In the genomic region with DNA sequence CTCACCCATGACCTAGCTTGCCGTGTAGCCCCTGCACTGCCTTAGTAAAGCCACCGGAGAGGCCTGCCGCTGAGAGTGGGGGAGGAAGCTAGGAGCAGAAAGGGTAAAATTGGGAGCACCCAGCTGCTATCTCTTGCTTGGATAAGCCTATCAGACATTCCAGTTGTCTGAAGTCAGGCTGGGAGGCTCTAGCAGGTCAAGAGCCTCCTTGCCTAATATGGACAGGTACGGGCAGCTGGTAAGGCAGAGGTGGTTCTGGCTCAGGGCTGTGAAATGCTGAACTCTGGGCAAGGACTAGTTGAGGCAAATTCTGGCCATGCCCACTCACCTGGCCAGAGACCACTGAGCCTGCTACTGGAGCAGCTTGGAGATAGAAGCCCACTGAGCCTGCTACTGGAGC, we compare ENCODE assay signal across 14 mouse cellular contexts. TPM values are rescaled to one million over a fixed set of nuclear protein-coding genes. Genes with fewer than 3 reads are reported as not detected.
DNase-seq lines count a peak whose midpoint lies in the region; ATAC-seq lines count a peak whose summit lies in the region.
"Had no signal": no experiment of that assay in that cellular context is flagged by ENCODE, and none has a peak within 500 bp of the region (broad histone marks: within the 10 kb centered on the region; RNA-seq: fewer than 3 reads in every experiment).

No protein-coding gene starts in this region.

- ATAC-seq in kidney, embryonic 16.5 days (ENCODE audit: low FRiP score, low TSS enrichment): no peak
- peak; percentile 84 for ATAC-seq in heart, embryonic 15.5 days (replicated peaks; ENCODE audit: insufficient number of reproducible peaks, insufficient read depth, low FRiP score, low read depth)
- ATAC-seq: liver, embryonic 12.5 days had no signal

- no peak overlapping the region for H3K9ac ChIP-seq in kidney, embryonic 16.5 days (replicated peaks; ENCODE audit: low read length)
- H3K9ac ChIP-seq in heart, embryonic 15.5 days: peak overlapping the region; percentile 15; the same call in 1 of the 2 replicates
- H3K9ac ChIP-seq: liver, embryonic 12.5 days had no signal

- H3K27ac ChIP-seq in kidney, embryonic 16.5 days (ENCODE audit: low read length): peak overlapping the region; percentile 40
- H3K27ac ChIP-seq in heart, embryonic 15.5 days: peak overlapping the region; percentile 92
- H3K27ac ChIP-seq: hindbrain, embryonic 10.5 days; liver, embryonic 12.5 days had no signal

- no peaks in the 10 kb centered on the region for H3K9me3 ChIP-seq in kidney, embryonic 16.5 days (ENCODE audit: low read length)
- H3K9me3 ChIP-seq in heart, embryonic 15.5 days (replicated peaks): no peaks in the 10 kb centered on the region
- H3K9me3 ChIP-seq: hindbrain, embryonic 10.5 days; liver, embryonic 12.5 days; megakaryocyte, embryonic 14.5 days had no signal

- peaks cover 58% of the 10 kb centered on the region for H3K4me1 ChIP-seq in kidney, embryonic 16.5 days (ENCODE audit: insufficient read depth, low read length)
- H3K4me1 ChIP-seq in heart, embryonic 15.5 days (replicated peaks): peaks cover 92% of the 10 kb centered on the region
- H3K4me1 ChIP-seq: megakaryocyte, embryonic 14.5 days had no signal

- H3K4me3 ChIP-seq in kidney, embryonic 16.5 days (ENCODE audit: low read length): no peak overlapping the region
- no peak overlapping the region for H3K4me3 ChIP-seq in heart, embryonic 15.5 days
- H3K4me3 ChIP-seq: erythroblast, embryonic 14.5 days; hindbrain, embryonic 10.5 days; liver, embryonic 12.5 days; megakaryocyte, embryonic 14.5 days had no signal

- no peak overlapping the region for H3K4me2 ChIP-seq in kidney, embryonic 16.5 days (replicated peaks; ENCODE audit: low read depth, low read length)
- peak overlapping the region; percentile 6; the same call in 1 of the 2 replicates for H3K4me2 ChIP-seq in heart, embryonic 15.5 days
- H3K4me2 ChIP-seq: liver, embryonic 12.5 days had no signal

- H3K27me3 ChIP-seq in kidney, embryonic 16.5 days (ENCODE audit: insufficient read depth, low read length): no peaks in the 10 kb centered on the region
- no peaks in the 10 kb centered on the region for H3K27me3 ChIP-seq in heart, embryonic 15.5 days
- H3K27me3 ChIP-seq: liver, embryonic 12.5 days had no signal

- no peak for DNase-seq in kidney, postnatal 14 days
- peak; percentile 54 to 69 for DNase-seq in heart, adult 9 months (ENCODE audit: low spot score in 2 of 2)
- DNase-seq in lung, postnatal 25 days (ENCODE audit: low spot score): peak; percentile 63
- no peak for DNase-seq in yolk sac, embryonic 10.5 days (ENCODE audit: low spot score)
- no peak for DNase-seq in embryo, embryonic 11 days
- DNase-seq: cerebellum, adult 11 months; kidney, adult 11 months; right cerebral cortex, postnatal 25 days had no signal

- WGBS in kidney, embryonic 16.5 days: 59% methylated on average over 4 of the region's 4 CpGs
- WGBS in heart, embryonic 15.5 days: 21% methylated on average over 4 of the region's 4 CpGs

- no peaks in the 10 kb centered on the region for H3K36me3 ChIP-seq in kidney, embryonic 16.5 days (ENCODE audit: insufficient read depth, low read length)
- H3K36me3 ChIP-seq in heart, embryonic 15.5 days: peaks cover 14% of the 10 kb centered on the region
- H3K36me3 ChIP-seq: hindbrain, embryonic 10.5 days; liver, embryonic 12.5 days had no signal

RNA-seq across cellular contexts. Expression of gene Mical2, which starts 51.2 kb away (rescaled TPM):
- 7.9 and 8.3 TPM in 2 replicates for polyA plus RNA-seq in kidney, embryonic 16.5 days (2015; fragmentation: Nextera tagmentation; extraction: Ambion mirVana)
- polyA plus RNA-seq in heart, embryonic 15.5 days (2015; fragmentation: Nextera tagmentation; extraction: Ambion mirVana): 132 and 134 TPM in 2 replicates
- polyA plus RNA-seq: erythroblast, embryonic 14.5 days had no signal

Comparison
In these comparisons a context has a peak if more than half of its experiments do, and no peak if none do; other contexts are left out.
1. DNase-seq: peak in heart, adult 9 months (2 of 2) and lung, postnatal 25 days (single experiment); none in kidney, postnatal 14 days (single experiment), yolk sac, embryonic 10.5 days (single experiment) and embryo, embryonic 11 days (single experiment).
2. RNA of gene Mical2, which starts 51.2 kb away (polyA plus RNA-seq): 132 to 134 TPM in heart, embryonic 15.5 days; 7.9 to 8.3 TPM in kidney, embryonic 16.5 days; every median in the first group is over 10 times any median in the second.